Mouse (Mus musculus) T-helper 1 cell (primary cell): Measurements from ENCODE around the gene Hspa8.
"Not testable (repeated sequence)": the region's sequence is repeated elsewhere in the genome, so short reads cannot be mapped to it uniquely, and the experiment has no call there.

Experiments
- in situ Hi-C: fragments of 300-600 bp; cut with MboI, MseI; formaldehyde crosslinking; loops from one replicate; pipeline ENCODE4 v1.15.1; 2025; ENCODE audit warnings: high pct_unique_total_duplicates

Gene Hspa8

GRCm38 (mm10) chr9:40783641-40784373 lies 17.0 kb upstream of the Hspa8 start:
- in situ Hi-C loops = loop anchor here (5.0 kb wide), 1 partner anchor 93 kb away; no protein-coding TSS in a partner anchor

DNA sequence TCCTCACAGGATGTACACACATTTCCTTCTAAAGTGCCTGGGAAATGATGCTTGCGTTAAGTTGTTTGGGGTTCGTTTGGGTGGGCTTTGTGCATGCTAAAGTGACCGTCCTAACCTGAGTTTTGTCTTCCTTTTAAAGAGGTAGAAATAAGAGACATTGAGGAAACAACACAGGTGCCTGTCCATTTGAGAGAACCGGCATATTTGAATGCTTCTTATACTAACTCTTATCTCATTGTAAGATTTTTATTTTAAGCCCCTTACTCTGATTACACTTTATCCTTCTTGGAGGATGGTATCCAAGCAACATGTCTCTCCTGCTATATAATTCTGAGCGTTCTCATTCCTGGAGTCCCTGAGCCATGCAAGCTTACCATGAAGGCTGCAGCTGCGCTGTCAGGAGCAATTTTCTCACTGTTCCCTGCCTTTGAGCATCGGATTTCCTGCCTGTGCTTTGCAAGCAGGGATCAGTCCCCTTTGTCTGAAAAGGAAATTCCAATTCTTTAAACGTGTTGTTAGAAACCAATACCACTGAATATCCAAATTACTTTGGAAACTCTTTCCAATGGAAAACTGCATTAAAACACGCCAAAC lies 16.3 kb upstream of the Hspa8 start:
- in situ Hi-C loops = loop anchor here (5.0 kb wide), 1 partner anchor 93 kb away; no protein-coding TSS in a partner anchor

GRCm38 (mm10) chr9:40785452-40785851 lies 15.3 kb upstream of the Hspa8 start:
- in situ Hi-C loops = no loop called here

- in situ Hi-C loops = not testable (repeated sequence)
Measured at GRCm38 (mm10) chr9:40786820-40787219, 14.0 kb upstream of the Hspa8 start.

DNA sequence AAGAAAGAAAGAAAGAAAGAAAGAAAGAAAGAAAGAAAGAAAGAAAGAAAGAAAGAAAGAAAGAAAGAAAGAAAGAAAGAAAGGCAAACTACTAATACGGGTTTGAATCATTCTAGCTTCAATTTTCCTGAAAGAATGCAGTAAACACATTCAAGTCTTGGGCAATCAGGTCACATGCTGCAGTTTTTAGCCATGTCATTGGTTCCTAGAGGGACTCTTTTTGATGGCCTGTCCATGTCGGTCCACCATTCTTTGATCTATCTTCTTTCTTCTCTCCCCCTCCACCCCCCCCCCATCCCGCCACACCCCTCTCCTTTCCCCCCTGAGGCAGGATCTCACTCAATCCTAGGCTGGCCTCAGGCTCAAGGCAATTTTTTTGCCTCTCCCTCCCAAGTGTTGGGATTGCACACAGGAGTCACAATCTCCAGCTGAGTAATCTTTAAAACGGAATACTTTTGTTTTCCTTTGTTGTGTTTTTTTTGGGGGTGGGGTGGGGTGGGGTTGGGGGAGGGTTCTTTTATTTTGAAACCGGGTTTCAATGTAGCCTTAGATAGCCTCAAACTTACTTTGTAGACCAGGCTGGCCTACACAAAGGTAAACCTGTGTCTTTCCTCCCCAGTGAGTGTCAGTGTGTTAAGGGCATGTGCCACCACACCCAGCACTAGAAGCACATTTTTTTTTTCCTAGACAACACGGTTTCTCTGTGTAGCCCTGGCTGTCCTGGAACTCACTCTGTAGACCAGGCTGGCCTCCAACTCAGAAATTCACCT lies 8.7 kb upstream of the Hspa8 start:
- in situ Hi-C loops = no loop called here

- in situ Hi-C loops = no loop called here
Measured at GRCm38 (mm10) chr9:40793581-40793980, 7.2 kb upstream of the Hspa8 start.

DNA sequence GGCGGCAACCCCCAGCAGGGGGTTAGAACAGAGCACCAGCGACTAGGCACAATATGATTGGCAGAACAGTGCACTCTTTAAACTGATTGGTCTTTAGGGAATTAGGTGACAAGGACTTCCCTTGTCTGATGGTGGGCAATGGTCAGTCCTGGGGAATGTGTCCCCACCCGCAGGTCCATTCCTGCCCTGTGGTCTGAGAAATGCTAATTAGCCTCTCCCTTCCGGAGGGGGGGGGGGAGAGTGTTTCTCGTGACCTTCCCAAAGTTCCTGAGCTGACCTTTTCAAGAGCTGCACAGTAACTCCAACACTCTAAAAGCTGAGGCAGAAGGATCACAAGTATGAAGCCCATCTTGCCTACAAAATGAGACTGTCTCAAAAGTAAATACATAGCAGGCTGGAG lies 6.5 kb upstream of the Hspa8 start:
- in situ Hi-C loops = no loop called here

- in situ Hi-C loops = no loop called here
Measured at GRCm38 (mm10) chr9:40794926-40795325, 5.9 kb upstream of the Hspa8 start.

- in situ Hi-C loops = no loop called here
Measured at GRCm38 (mm10) chr9:40795562-40795961, 5.2 kb upstream of the Hspa8 start.

DNA sequence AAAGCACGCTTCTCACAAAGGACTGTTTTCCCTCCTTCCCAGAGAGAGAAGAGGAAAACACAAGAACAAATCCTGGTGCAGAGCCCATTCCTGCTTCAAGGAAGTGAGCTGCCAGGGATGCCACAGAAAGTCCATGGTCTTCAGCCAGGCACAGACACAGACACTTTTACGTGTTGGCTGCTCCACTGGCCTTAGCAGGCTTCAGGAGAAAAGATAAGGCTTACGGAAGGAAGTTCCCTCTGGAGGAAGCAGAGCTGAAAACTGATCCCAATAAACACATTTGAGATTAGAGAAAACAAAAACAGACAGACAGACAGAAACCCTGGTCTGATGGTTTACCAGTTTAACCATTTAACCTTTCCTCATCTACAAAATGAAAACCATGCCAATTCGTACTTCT lies 4.7 kb upstream of the Hspa8 start:
- in situ Hi-C loops = no loop called here

- in situ Hi-C loops = no loop called here
Measured at GRCm38 (mm10) chr9:40798247-40798960, 2.4 kb upstream of the Hspa8 start.

- in situ Hi-C loops = no loop called here
Measured at GRCm38 (mm10) chr9:40799112-40799511, 1.7 kb upstream of the Hspa8 start.

DNA sequence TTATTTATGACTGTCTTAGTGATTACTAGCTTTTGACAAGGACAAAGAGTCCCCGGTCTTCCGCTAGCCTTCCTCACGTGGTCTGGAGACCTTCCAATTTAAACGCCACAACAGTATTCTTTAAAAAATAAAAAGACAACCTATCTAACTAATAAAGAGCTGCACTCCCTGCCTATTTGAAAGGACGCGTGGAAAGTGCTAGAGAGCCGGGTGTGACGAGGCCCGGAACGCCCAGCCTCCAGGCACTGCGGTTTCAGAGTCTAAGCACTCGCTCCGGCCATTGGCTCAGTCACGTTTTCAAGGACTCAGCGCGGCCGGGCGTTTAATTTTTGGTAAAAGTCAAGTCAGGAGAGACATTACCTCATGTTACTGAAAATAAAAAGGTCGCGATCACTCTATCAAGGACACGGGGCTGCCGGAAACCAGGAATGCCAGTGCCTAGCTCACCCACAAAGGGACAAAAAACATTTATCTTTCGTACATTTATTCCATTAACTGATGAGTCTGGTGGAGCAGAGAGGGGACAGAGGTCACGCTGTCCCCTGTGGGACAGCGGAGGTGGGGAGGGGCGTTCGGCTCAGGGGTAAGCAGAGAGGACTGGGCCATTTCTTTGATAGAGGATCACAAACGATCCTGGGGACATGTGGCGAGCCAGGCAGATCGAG lies 815 bp upstream of the Hspa8 start:
- in situ Hi-C loops = loop anchor here (10.0 kb wide), 1 partner anchor 305 kb away; no protein-coding TSS in a partner anchor

DNA sequence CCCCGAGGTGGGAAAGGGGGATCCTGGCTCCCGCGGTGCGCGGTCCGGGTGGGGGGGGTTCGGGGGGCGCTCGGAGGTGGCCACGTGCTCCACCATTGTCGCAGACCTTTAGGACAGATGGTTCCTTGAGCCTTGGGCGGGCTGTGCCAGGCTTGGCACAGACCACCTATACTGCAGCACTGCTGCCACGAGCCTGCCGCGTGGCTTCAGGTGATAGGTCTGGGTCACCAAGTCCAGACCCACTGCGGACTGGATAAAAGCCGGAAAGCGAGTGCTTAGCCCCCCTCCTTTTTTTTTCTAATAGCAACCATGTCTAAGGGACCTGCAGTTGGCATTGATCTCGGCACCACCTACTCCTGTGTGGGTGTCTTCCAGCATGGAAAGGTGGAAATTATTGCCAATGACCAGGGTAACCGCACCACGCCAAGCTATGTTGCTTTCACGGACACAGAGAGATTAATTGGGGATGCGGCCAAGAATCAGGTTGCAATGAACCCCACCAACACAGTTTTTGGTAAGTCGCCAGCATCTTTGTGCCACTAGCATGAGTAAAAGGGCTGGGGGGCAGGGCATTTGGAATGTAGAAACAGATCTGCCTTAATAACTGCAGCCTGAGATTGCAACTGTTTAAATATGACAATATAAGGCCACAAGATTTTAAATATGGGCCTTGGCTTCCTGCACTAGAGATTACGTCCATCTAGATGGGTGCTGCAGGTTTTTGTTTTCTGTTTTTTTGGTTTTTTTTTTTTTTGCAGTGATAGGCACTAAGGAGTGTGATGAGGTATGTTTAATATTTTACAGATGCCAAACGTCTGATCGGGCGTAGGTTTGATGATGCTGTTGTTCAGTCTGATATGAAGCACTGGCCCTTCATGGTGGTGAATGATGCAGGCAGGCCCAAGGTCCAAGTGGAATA lies 1.1 kb downstream of the Hspa8 start:
- in situ Hi-C loops = loop anchor here (10.0 kb wide), 1 partner anchor 303 kb away; no protein-coding TSS in a partner anchor

- in situ Hi-C loops = loop anchor here (10.0 kb wide), 1 partner anchor 302 kb away; no protein-coding TSS in a partner anchor
Measured at GRCm38 (mm10) chr9:40802533-40802875, 1.7 kb downstream of the Hspa8 start.

- in situ Hi-C loops = loop anchor here (10.0 kb wide), 1 partner anchor 300 kb away; no protein-coding TSS in a partner anchor
Measured at GRCm38 (mm10) chr9:40804576-40804975, 3.8 kb downstream of the Hspa8 start.

GRCm38 (mm10) chr9:40805263-40805662 lies 4.5 kb downstream of the Hspa8 start:
- in situ Hi-C loops = loop anchor here (10.0 kb wide), 1 partner anchor 300 kb away; no protein-coding TSS in a partner anchor

- in situ Hi-C loops = loop anchor here (10.0 kb wide), 1 partner anchor 298 kb away; no protein-coding TSS in a partner anchor
Measured at GRCm38 (mm10) chr9:40806440-40807288, 5.9 kb downstream of the Hspa8 start.
